Mouse (Mus musculus): ENCODE data around the gene Adnp. TPM values are rescaled to one million over a fixed set of nuclear protein-coding genes. Genes with fewer than 3 reads are reported as not detected.
"Not testable (repeated sequence)": the region's sequence is repeated elsewhere in the genome, so short reads cannot be mapped to it uniquely, and the experiment has no call there.

Gene Adnp
- total RNA-seq, 2 experiments from 2014 or later: 107 to 121 TPM

DNA sequence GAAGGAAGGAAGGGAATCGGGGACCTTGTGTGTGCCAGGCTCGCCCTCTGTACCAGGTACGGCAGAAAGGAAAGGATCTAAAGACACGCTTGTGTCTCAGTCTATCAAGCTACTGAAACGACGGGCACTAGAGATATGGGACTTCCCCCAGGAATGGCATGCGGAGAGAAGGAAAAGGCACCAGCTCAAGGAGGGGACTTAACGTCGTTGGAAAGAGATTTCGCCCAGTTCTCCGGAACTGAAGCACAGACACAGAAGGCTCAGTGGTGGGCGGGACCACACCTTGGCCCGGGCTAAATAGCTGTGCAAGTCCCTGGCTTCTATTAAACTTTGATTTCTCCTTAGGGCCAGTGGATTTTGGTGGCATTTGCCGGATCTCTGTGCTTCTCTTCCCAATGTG, 44.9 kb downstream of the Adnp start:
- no peak for DNase-seq (ENCODE audit: extremely low spot score in 1 of 2, low spot score in 2 of 2)
- intact Hi-C loops (cut with DNase I): no loop called here

DNA sequence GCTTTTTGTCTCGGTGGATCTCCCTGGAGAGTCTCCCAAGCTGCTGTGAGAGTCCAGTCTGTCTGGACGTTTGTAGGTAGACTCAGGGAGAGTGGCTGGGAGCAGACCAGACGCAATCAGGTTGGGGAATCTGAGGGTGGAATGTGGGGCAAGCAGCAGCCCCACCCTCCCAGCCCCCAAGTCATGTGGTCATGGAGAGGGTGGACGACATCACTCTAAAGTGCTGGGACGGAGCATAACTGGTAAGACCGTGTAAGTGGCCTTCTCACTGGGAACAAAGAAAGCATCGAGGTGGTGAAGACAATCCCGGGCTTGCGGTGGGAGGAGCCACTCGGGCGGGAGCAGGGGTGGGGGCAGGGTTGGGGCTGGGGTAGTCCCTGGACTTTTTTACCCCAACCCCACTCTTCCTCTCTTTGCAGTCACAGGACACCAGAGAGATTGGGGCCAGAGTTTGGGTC, 45.4 kb downstream of the Adnp start:
- DNase-seq (ENCODE audit: extremely low spot score in 1 of 2, low spot score in 2 of 2): no peak
- intact Hi-C loops (cut with DNase I): no loop called here

DNA sequence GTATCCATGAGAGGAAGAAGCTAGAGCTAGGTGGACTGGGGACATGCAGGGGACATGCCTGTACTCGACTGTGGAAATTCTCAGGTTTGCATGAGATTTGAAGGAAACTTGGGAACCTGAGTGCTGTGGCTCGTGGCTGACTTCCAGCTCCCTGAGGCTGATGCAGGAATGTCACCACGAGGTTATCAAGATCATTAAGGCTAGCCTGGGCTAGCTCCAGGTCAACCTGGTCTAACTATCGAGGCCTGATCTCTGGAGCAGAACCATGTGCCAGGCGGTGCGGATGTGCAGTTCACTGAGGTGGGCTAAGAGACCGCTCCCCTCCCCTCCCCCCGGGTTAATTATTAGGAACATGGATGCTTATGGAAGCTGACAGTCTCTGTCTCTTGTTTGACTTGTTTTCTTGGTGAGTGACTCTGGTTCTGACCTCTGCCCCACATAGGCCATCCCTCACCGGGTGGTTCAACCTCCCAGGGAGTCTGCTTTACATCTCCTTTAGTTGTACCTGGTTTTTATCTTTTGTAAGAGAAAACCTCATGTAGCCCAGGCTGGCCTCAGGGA, 46.5 kb downstream of the Adnp start:
- intact Hi-C loops (cut with DNase I): no loop called here

DNA sequence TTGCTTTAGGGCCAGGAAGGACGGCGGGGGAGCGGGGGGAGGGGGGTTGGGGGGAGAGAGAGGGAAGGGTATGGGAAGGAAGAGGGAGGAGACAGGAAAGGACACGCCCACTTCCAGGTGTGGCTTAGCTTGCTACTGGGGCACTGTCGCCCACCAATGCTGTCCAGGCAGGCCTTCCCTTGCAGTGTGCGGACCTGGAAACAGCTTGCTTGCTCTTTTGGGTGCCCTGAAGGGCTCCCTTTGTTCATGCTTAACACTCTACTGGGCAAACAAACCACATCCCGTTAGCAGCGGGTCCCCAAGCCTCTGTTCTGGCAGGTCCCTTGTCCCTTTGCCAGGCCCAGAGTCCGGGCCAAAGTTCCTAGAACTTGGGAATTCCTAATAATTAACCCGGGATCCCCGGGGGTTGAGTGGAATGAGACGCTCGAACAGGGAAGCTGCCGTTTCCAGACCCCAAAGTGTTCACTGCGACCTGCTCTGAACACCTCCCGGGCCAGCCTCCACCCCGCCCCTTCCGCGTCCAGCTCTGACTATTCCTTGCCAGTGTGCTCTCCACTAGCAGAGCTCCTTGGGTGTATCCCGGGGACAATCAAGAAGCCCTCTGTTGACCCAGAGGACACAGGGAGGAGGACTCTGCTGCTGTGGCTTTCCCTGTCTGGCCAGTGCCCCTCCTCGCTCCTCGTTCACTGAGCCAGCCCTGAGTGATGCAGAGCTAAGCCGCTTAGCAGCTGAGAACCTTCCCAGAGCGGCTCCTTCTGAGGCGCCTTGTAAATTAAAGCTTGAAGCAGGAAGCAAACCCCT, 47.8 kb downstream of the Adnp start:
- intact Hi-C loops (cut with DNase I): no loop called here
- DNase-seq (ENCODE audit: extremely low spot score in 1 of 2, low spot score in 2 of 2): peak in 1 of 2 experiments; percentile 55

More for the DNA sequence above, 46.5 kb downstream of the Adnp start:
- DNase-seq (ENCODE audit: extremely low spot score in 1 of 2, low spot score in 2 of 2): no peak

DNA sequence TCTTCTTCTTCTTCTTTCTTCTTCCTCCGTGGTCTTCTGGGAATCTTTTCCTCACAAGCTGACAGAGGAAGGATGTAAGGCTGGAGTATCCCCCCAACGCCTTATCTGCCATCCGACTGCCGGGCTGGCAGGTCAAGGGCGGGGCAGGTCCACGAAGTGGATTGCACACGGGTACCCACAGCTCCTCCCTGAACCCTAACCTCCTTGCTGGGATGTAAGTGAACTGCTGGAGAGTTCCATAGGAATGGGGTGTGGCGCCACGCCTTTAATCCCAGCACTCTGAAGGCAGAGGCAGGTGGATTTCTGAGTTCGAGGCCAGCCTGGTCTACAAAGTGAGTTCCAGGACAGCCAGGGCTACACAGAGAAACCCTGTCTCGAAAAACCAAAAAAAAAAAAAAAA, 48.9 kb downstream of the Adnp start:
- DNase-seq (ENCODE audit: extremely low spot score in 1 of 2, low spot score in 2 of 2); intact Hi-C loops (cut with DNase I): not testable (repeated sequence)

DNA sequence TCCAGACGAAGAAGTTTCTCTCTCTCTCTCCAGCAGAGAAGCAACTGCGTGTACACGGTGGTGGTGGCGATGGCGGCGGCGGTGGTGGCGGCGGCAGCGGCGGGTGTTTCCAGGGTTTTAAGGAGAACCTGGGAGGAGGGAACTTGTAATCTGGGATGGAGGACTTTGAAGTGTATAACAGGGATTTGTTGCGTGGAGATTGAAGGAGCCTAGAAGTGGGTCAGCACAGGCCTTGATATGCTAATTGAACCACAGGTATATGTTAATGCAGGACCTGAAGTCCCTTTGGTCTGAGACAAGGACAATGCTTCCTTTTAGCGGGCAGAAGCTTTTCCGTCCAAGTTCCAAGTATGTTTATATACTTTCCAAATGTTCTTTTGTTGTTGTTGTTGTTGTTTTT, 50.6 kb downstream of the Adnp start:
- intact Hi-C loops (cut with DNase I): no loop called here
- no peak for DNase-seq (ENCODE audit: extremely low spot score in 1 of 2, low spot score in 2 of 2)

DNA sequence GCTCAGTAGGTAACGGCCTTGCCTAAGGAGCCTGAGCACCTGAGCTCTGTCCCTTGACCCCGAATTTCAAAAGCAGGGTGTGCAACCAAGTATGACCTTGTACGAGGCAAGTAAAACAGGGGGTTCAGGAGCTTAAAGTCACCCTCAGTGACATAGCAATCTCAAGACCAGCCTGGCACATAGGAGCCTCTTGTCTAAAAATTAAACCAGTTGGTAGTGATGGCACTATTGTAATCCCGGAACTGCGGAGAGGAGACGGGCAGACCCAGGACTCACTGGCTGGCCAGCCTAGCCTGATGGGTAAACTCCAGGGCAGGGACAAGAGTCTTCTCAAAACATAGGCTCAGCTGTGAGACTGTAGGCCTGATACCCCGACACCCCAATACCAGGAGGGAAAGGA, 51.2 kb downstream of the Adnp start:
- no peak for DNase-seq (ENCODE audit: extremely low spot score in 1 of 2, low spot score in 2 of 2)
- intact Hi-C loops (cut with DNase I): no loop called here

DNA sequence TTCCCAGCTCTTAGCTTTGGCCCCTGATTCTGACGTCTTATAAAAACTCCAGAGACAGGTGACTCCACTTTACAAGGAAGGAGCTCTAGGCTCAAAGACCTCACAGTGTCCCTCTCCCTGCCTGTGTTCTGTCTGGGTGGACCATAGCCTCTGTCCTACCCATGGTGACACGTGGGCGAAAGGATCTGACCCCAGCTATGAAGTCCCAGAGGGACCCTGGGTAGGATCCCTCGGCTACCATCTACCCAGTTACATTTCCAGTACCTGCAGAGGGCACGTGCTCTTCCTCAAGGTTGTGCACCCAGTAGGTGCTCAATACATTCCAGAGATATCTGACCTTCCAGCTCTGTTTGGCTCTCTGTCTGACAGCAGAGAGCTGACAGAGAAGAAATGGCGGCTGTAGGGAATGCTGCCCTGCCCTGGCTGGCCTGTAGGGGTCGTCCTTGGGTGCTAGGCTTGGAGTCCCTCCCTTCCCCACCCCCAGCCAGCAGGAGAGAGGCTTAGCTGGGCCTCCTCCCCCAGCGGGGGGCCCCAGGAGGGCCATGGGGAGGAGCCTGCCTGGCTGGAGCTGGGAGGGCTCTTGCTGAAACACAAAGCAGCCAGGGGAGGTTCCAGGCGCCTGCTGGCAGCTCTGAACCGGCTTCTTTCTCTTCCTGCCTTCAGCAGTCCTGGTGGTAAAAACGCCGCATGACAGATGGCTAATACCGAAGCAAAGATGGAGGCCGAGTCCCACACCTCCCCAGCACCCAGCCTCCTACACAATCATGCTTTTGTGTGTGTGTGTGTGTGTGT, 52.6 kb downstream of the Adnp start:
- peak; percentile 39 to 93 for DNase-seq (ENCODE audit: extremely low spot score in 1 of 2, low spot score in 2 of 2)
- intact Hi-C loops (cut with DNase I): no loop called here

DNA sequence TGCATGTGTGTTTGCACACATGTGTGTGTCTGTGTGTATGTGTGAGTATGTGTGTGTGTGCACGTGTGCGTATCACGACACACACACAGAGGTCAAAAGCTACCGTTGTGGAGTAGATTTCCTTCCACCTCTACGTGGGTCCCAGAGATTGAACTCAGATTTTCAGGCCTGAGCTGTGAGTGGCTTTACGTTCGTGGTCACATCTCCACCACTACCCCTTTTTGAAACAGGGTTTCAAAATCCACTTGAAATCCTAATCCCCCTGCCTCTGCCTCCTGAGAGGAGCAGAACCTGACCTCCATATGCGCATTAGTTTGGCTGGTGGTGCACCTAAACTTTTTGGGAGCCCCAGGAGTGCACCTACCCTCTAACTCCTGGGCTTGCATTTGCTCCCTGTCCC, 57.7 kb downstream of the Adnp start:
- DNase-seq (ENCODE audit: extremely low spot score in 1 of 2, low spot score in 2 of 2): no peak
- intact Hi-C loops (cut with DNase I): no loop called here

DNA sequence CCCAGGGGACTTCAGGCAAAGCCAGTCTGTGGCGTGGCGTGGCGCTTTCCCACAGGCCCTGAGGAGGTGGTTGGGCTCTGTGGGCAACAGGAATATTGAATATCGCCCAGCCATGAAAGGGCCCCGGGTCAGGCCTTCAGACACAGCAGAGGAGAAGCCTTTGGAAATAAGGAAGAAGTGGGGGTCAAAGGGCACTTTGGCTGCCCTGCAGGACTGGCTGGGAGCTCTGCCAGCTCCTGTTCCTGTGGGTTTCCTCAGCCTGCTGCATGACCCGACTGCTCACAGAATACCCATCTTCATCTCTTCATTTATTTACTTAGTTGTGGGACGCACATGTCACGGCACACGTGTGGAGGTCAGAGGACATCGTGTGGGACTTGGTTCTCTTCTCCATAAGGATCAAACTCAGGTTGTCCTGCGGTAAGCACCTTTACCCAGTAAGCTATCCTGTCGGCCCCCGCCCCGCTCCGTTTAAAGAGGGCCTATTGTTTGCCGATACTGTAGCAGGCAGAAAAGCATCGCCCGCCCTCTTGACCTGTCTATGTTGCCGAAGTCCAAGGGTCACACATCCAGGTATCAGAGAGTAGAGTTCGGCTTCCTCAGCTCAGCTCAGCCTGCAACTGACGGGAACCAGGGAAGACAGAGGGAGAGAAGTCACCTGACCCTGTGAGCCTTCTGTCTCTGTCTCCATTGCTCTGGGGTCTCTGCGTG, 59.0 kb downstream of the Adnp start:
- intact Hi-C loops (cut with DNase I): no loop called here
- no peak for DNase-seq (ENCODE audit: extremely low spot score in 1 of 2, low spot score in 2 of 2)

DNA sequence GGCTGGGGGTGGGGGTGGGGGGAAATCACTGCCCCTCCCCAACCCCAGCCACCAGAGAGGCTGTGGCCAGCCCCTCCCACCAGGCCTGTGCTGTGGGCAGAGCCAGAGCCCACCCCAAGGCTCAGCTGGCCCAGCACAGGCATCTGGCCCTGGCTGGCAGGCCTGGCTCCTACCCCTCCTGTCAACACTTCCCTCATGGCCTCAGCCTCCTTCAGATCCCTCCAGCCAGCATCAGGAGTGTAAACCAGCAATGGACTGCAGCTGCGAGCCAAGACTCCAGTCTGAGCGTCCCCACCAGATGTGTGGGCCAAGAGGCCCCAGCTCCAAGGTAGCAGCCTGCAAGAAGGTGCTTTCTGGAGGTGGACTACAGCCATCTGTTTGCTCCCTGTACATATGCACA, 61.5 kb downstream of the Adnp start:
- intact Hi-C loops (cut with DNase I): no loop called here
- no peak for DNase-seq (ENCODE audit: extremely low spot score in 1 of 2, low spot score in 2 of 2)

DNA sequence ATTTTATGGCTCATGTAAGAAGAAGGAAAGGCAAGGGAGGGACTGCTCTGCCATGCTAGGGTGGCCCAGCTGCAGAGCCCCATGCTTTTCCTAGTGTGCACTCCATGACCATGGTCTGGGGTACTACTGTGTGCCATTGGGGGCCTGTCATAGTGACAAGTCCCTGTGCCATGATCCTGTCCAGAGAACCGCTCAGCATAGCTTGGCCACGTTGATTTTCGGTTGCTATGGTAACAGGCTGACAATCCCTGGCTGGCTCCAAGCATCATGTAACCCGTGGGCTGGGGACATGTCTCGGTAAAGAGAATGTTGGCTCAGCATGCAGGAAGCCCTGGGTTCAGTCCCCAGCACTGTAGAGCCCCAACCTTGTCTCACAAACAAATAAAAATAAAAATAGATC, 63.1 kb downstream of the Adnp start:
- no peak for DNase-seq (ENCODE audit: extremely low spot score in 1 of 2, low spot score in 2 of 2)
- intact Hi-C loops (cut with DNase I): no loop called here

DNA sequence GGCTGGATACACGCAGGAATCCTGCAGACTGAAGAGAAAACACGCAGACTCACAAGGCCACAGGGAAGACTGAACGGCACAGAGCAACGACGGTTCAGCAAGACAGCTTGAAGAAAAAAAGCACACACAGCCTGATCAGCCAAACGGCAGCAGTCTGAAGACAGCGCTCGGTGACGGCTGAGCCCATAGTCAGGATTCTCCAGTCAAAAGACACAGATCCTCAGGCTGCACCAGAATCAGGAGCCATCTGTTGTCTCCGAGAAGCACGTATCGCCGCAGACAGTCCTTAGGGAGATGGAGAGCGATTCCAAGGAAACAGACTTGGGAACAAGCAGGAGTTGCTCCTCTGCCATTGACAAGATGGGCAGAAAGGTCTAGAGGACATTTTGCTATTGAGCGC, 69.8 kb downstream of the Adnp start:
- peak in 1 of 2 experiments; percentile 55 for DNase-seq (ENCODE audit: extremely low spot score in 1 of 2, low spot score in 2 of 2)
- intact Hi-C loops (cut with DNase I): no loop called here

Small RNA genes lying within 50 kb of the gene (microRNA-seq; reads per million reads assigned to microRNA genes)
- not detected for gene Gm24561

Other genes starting within 250 kb of the Adnp start
- under 1 TPM; 0.28 to 0.41 TPM for gene Ripor3, start 196.5 kb downstream of the Adnp start, total RNA-seq (2021)
- 1 to 10 TPM; 3.3 to 4.6 TPM for gene Pard6b, start 126.1 kb downstream of the Adnp start, total RNA-seq (2021)
- gene Gm20716, start 23.3 kb upstream of the Adnp start, total RNA-seq (2021): 10 to 100 TPM; 32.4 to 39.9 TPM
- 10 to 100 TPM; 43.6 to 52.5 TPM for gene Dpm1, start 23.5 kb upstream of the Adnp start, total RNA-seq (2021)
- gene Mocs3, start 23.5 kb upstream of the Adnp start, total RNA-seq (2021): 10 to 100 TPM; 14.5 to 16.6 TPM
- gene Kcng1, start 74.6 kb upstream of the Adnp start, total RNA-seq (2021): 10 to 100 TPM; 47.2 to 57.0 TPM